Mouse (Mus musculus) small intestine, adult 2 months (tissue): ENCODE results near the gene Slc12a7.

Experiments used
- CTCF ChIP-seq: fragments of 200-500 bp; IDR thresholded peaks from 2 replicates; pipeline ENCODE4 v1.5.1; 2012; ENCODE audit warnings: low read depth, mild to moderate bottlenecking, control low read depth, inconsistent platforms, low read length, moderate library complexity, mixed read lengths; ENCODE audit not compliant: insufficient replicate concordance, insufficient read length; ENCODE audit errors: extremely low read depth
- POLR2A ChIP-seq: fragments of 200-500 bp; IDR thresholded peaks from 2 replicates; pipeline ENCODE4 v1.6.1; 2012; ENCODE audit warnings: low read depth, mild to moderate bottlenecking, control low read depth, inconsistent platforms, low read length, moderate library complexity

GRCm38 (mm10) chr13:73694972-73695371 is 37.9 kb upstream of the Slc12a7 start:
- TF ChIP-seq POLR2A (no peak), CTCF (no peak)
